Mouse (Mus musculus): ENCODE results near the gene Rgs5. TPM values are rescaled to one million over a fixed set of nuclear protein-coding genes. Genes with fewer than 3 reads are reported as not detected.

Gene Rgs5
- polyA plus RNA-seq (2015; fragmentation: Nextera tagmentation; extraction: Ambion mirVana): 6.0 and 6.8 TPM in 2 replicates

- 2% methylated on average over 8 of the region's 8 CpGs for WGBS
- Histone ChIP-seq H3K9me3 (ENCODE audit: low read length) (no peaks in the 10 kb centered on the region), H3K4me2 (replicated peaks; ENCODE audit: low read depth, low read length) (peak within 1 kb of the TSS; percentile 38), H3K27ac (ENCODE audit: low read length) (no peak within 1 kb of the TSS), H3K4me3 (ENCODE audit: low read depth, low read length) (peak within 1 kb of the TSS; percentile 10; the same call in 1 of the 2 replicates), H3K36me3 (ENCODE audit: insufficient read depth, low read length) (no peaks in the 10 kb centered on the region), H3K27me3 (replicated peaks; ENCODE audit: insufficient read depth, low read length) (no peaks in the 10 kb centered on the region), H3K4me1 (ENCODE audit: insufficient read depth, low read depth, low read length) (no peaks in the 10 kb centered on the region), H3K9ac (replicated peaks; ENCODE audit: low read depth) (no peak within 1 kb of the TSS)
- ATAC-seq: peak; percentile 71
- peak; percentile 44 for DNase-seq (ENCODE audit: low spot score)
- no peak for TF ChIP-seq CTCF (IDR thresholded peaks at IDR 0.05)
- no peak for TF ChIP-seq EP300 (IDR thresholded peaks at IDR 0.05)
Measured at GRCm38 (mm10) chr1:169655256-169655655, at the start of gene Rgs5. Rgs5 (plus strand) TSS chr1:169655501.

GRCm38 (mm10) chr1:169606164-169606563 lies 49.1 kb upstream of the Rgs5 start:
- Histone ChIP-seq H3K27me3 (replicated peaks; ENCODE audit: insufficient read depth, low read length) (no peaks in the 10 kb centered on the region), H3K9ac (replicated peaks; ENCODE audit: low read depth) (no peak overlapping the region), H3K4me1 (ENCODE audit: insufficient read depth, low read depth, low read length) (no peaks in the 10 kb centered on the region), H3K4me2 (replicated peaks; ENCODE audit: low read depth, low read length) (no peak overlapping the region), H3K36me3 (ENCODE audit: insufficient read depth, low read length) (no peaks in the 10 kb centered on the region), H3K9me3 (ENCODE audit: low read length) (no peaks in the 10 kb centered on the region), H3K4me3 (ENCODE audit: low read depth, low read length) (no peak overlapping the region), H3K27ac (ENCODE audit: low read length) (no peak overlapping the region)
- WGBS: 52% methylated on average over 3 of the region's 3 CpGs
- DNase-seq (ENCODE audit: low spot score) (peak; percentile 6), ATAC-seq (no peak)
- TF ChIP-seq CTCF (IDR thresholded peaks at IDR 0.05) (no peak), EP300 (IDR thresholded peaks at IDR 0.05) (no peak)

- Histone ChIP-seq H3K36me3 (ENCODE audit: insufficient read depth, low read length) (no peaks in the 10 kb centered on the region), H3K4me1 (ENCODE audit: insufficient read depth, low read depth, low read length) (no peaks in the 10 kb centered on the region), H3K9ac (replicated peaks; ENCODE audit: low read depth) (no peak overlapping the region), H3K4me2 (replicated peaks; ENCODE audit: low read depth, low read length) (no peak overlapping the region), H3K27ac (ENCODE audit: low read length) (no peak overlapping the region), H3K4me3 (ENCODE audit: low read depth, low read length) (no peak overlapping the region), H3K27me3 (replicated peaks; ENCODE audit: insufficient read depth, low read length) (no peaks in the 10 kb centered on the region), H3K9me3 (ENCODE audit: low read length) (no peaks in the 10 kb centered on the region)
- 57% methylated on average over 7 of the region's 7 CpGs for WGBS
- DNase-seq (ENCODE audit: low spot score): peak; percentile 66
- TF ChIP-seq CTCF (IDR thresholded peaks at IDR 0.05): no peak
- no peak for TF ChIP-seq EP300 (IDR thresholded peaks at IDR 0.05)
- peak; percentile 38; the same call in 1 of the 2 replicates for ATAC-seq
Measured at GRCm38 (mm10) chr1:169629738-169630137, 25.6 kb upstream of the Rgs5 start.

GRCm38 (mm10) chr1:169637251-169637750 lies 18.0 kb upstream of the Rgs5 start:
- no peaks in the 10 kb centered on the region for H3K27me3 ChIP-seq (replicated peaks; ENCODE audit: insufficient read depth, low read length)
- no peak overlapping the region for H3K9ac ChIP-seq (replicated peaks; ENCODE audit: low read depth)
- 53% methylated on average over 14 of the region's 14 CpGs for WGBS
- TF ChIP-seq EP300 (IDR thresholded peaks at IDR 0.05): no peak
- TF ChIP-seq CTCF (IDR thresholded peaks at IDR 0.05): no peak
- H3K4me1 ChIP-seq (ENCODE audit: insufficient read depth, low read depth, low read length): no peaks in the 10 kb centered on the region
- H3K4me2 ChIP-seq (replicated peaks; ENCODE audit: low read depth, low read length): no peak overlapping the region
- H3K36me3 ChIP-seq (ENCODE audit: insufficient read depth, low read length): no peaks in the 10 kb centered on the region
- no peak overlapping the region for H3K4me3 ChIP-seq (ENCODE audit: low read depth, low read length)
- DNase-seq (ENCODE audit: low spot score) (no peak), ATAC-seq (no peak)
- no peaks in the 10 kb centered on the region for H3K9me3 ChIP-seq (ENCODE audit: low read length)
- H3K27ac ChIP-seq (ENCODE audit: low read length): no peak overlapping the region

GRCm38 (mm10) chr1:169644884-169645653 lies 10.2 kb upstream of the Rgs5 start:
- no peaks in the 10 kb centered on the region for H3K36me3 ChIP-seq (ENCODE audit: insufficient read depth, low read length)
- H3K4me2 ChIP-seq (replicated peaks; ENCODE audit: low read depth, low read length): no peak overlapping the region
- no peak for DNase-seq (ENCODE audit: low spot score)
- no peak overlapping the region for H3K27ac ChIP-seq (ENCODE audit: low read length)
- WGBS: 77% methylated on average over 7 of the region's 7 CpGs
- H3K27me3 ChIP-seq (replicated peaks; ENCODE audit: insufficient read depth, low read length): no peaks in the 10 kb centered on the region
- TF ChIP-seq EP300 (IDR thresholded peaks at IDR 0.05): no peak
- no peak for ATAC-seq
- H3K9me3 ChIP-seq (ENCODE audit: low read length): no peaks in the 10 kb centered on the region
- no peak overlapping the region for H3K9ac ChIP-seq (replicated peaks; ENCODE audit: low read depth)
- no peaks in the 10 kb centered on the region for H3K4me1 ChIP-seq (ENCODE audit: insufficient read depth, low read depth, low read length)
- no peak overlapping the region for H3K4me3 ChIP-seq (ENCODE audit: low read depth, low read length)

GRCm38 (mm10) chr1:169659479-169659878 lies 4.2 kb downstream of the Rgs5 start:
- 11% methylated on average over 4 of the region's 4 CpGs for WGBS
- ATAC-seq (no peak), DNase-seq (ENCODE audit: low spot score) (no peak)
- H3K27me3 ChIP-seq (replicated peaks; ENCODE audit: insufficient read depth, low read length): no peaks in the 10 kb centered on the region
- H3K9me3 ChIP-seq (ENCODE audit: low read length): no peaks in the 10 kb centered on the region
- H3K4me3 ChIP-seq (ENCODE audit: low read depth, low read length): no peak overlapping the region
- no peak overlapping the region for H3K27ac ChIP-seq (ENCODE audit: low read length)
- H3K9ac ChIP-seq (replicated peaks; ENCODE audit: low read depth): no peak overlapping the region
- TF ChIP-seq CTCF (IDR thresholded peaks at IDR 0.05): no peak
- no peak for TF ChIP-seq EP300 (IDR thresholded peaks at IDR 0.05)
- no peaks in the 10 kb centered on the region for H3K4me1 ChIP-seq (ENCODE audit: insufficient read depth, low read depth, low read length)
- H3K4me2 ChIP-seq (replicated peaks; ENCODE audit: low read depth, low read length): no peak overlapping the region
- H3K36me3 ChIP-seq (ENCODE audit: insufficient read depth, low read length): no peaks in the 10 kb centered on the region
